Mouse (Mus musculus): ENCODE measurements at regions not wholly inside any gene's neighbourhood (a gene's known extent, or its start where the extent isn't known, plus 50 kb on each side); places are given as distances from the start of the nearest gene placed in this dataset.

- Histone ChIP-seq H3K4me3 (ENCODE audit: insufficient read depth, low read depth, low read length) (no peak overlapping the region), H3K36me3 (ENCODE audit: control insufficient read depth, insufficient read depth, low read length) (no peaks in the 10 kb centered on the region), H3K27me3 (replicated peaks; ENCODE audit: control insufficient read depth, insufficient read depth, low read length) (no peaks in the 10 kb centered on the region), H3K27ac (ENCODE audit: insufficient read depth, low read depth, low read length) (no peak overlapping the region), H3K4me1 (ENCODE audit: control insufficient read depth, insufficient read depth, low read length) (no peaks in the 10 kb centered on the region)
- 65% methylated on average over 3 of the region's 3 CpGs for WGBS
- no peak for DNase-seq
- TF ChIP-seq POLR2A (IDR thresholded peaks at IDR 0.05; ENCODE audit: low read depth, low read length) (no peak), CTCF (conservative IDR thresholded peaks at IDR 0.05; ENCODE audit: insufficient read depth, insufficient read length, low read depth, low read length) (no peak)
Measured at GRCm38 (mm10) chr14:109891151-109891895, 863.6 kb downstream of the Slitrk6 start.

GRCm38 (mm10) chr14:109876950-109877663 lies 877.8 kb downstream of the Slitrk6 start:
- Histone ChIP-seq H3K36me3 (ENCODE audit: control insufficient read depth, insufficient read depth, low read length) (no peaks in the 10 kb centered on the region), H3K4me1 (ENCODE audit: control insufficient read depth, insufficient read depth, low read length) (no peaks in the 10 kb centered on the region), H3K27ac (ENCODE audit: insufficient read depth, low read depth, low read length) (no peak overlapping the region), H3K4me3 (ENCODE audit: insufficient read depth, low read depth, low read length) (no peak overlapping the region), H3K27me3 (replicated peaks; ENCODE audit: control insufficient read depth, insufficient read depth, low read length) (no peaks in the 10 kb centered on the region)
- 28% methylated on average over 1 of the region's 1 CpGs for WGBS
- TF ChIP-seq CTCF (conservative IDR thresholded peaks at IDR 0.05; ENCODE audit: insufficient read depth, insufficient read length, low read depth, low read length) (no peak), POLR2A (IDR thresholded peaks at IDR 0.05; ENCODE audit: low read depth, low read length) (no peak)
- no peak for DNase-seq

- TF ChIP-seq CTCF (conservative IDR thresholded peaks at IDR 0.05; ENCODE audit: insufficient read depth, insufficient read length, low read depth, low read length) (0 out of 2 replicates have a peak, but pooled peaks have one; percentile 18), POLR2A (IDR thresholded peaks at IDR 0.05; ENCODE audit: low read depth, low read length) (no peak)
- DNase-seq, result peak; percentile 15
Measured at GRCm38 (mm10) chr14:109874230-109874629, 880.7 kb downstream of the Slitrk6 start.

GRCm38 (mm10) chr14:109840354-109841104 lies 914.4 kb downstream of the Slitrk6 start:
- peak; percentile 4 for DNase-seq
- H3K4me1 ChIP-seq (ENCODE audit: control insufficient read depth, insufficient read depth, low read length), result no peaks in the 10 kb centered on the region
- no peaks in the 10 kb centered on the region for H3K36me3 ChIP-seq (ENCODE audit: control insufficient read depth, insufficient read depth, low read length)
- WGBS, result 38% methylated on average over 6 of the region's 6 CpGs
- no peak overlapping the region for H3K27ac ChIP-seq (ENCODE audit: insufficient read depth, low read depth, low read length)
- H3K27me3 ChIP-seq (replicated peaks; ENCODE audit: control insufficient read depth, insufficient read depth, low read length), result 0 out of 2 replicates have a peak, but pooled peaks cover 1% of the 10 kb centered on the region
- H3K4me3 ChIP-seq (ENCODE audit: insufficient read depth, low read depth, low read length), result no peak overlapping the region
- TF ChIP-seq CTCF (conservative IDR thresholded peaks at IDR 0.05; ENCODE audit: insufficient read depth, insufficient read length, low read depth, low read length) (no peak), POLR2A (IDR thresholded peaks at IDR 0.05; ENCODE audit: low read depth, low read length) (no peak)

More at GRCm38 (mm10) chr14:109874230-109874629, 880.7 kb downstream of the Slitrk6 start:
- Histone ChIP-seq H3K4me3 (ENCODE audit: insufficient read depth, low read depth, low read length) (no peak overlapping the region), H3K4me1 (ENCODE audit: control insufficient read depth, insufficient read depth, low read length) (no peaks in the 10 kb centered on the region), H3K27me3 (replicated peaks; ENCODE audit: control insufficient read depth, insufficient read depth, low read length) (no peaks in the 10 kb centered on the region), H3K27ac (ENCODE audit: insufficient read depth, low read depth, low read length) (no peak overlapping the region), H3K36me3 (ENCODE audit: control insufficient read depth, insufficient read depth, low read length) (no peaks in the 10 kb centered on the region)
- 7% methylated on average over 1 of the region's 1 CpGs for whole genome bisulfite sequencing

- H3K36me3 ChIP-seq (ENCODE audit: control insufficient read depth, insufficient read depth, low read length), result no peaks in the 10 kb centered on the region
- no peak overlapping the region for H3K4me3 ChIP-seq (ENCODE audit: insufficient read depth, low read depth, low read length)
- 47% methylated on average over 3 of the region's 3 CpGs for WGBS
- TF ChIP-seq CTCF (conservative IDR thresholded peaks at IDR 0.05; ENCODE audit: insufficient read depth, insufficient read length, low read depth, low read length), result no peak
- TF ChIP-seq POLR2A (IDR thresholded peaks at IDR 0.05; ENCODE audit: low read depth, low read length), result no peak
- no peak overlapping the region for H3K27ac ChIP-seq (ENCODE audit: insufficient read depth, low read depth, low read length)
- no peaks in the 10 kb centered on the region for H3K4me1 ChIP-seq (ENCODE audit: control insufficient read depth, insufficient read depth, low read length)
- H3K27me3 ChIP-seq (replicated peaks; ENCODE audit: control insufficient read depth, insufficient read depth, low read length), result no peaks in the 10 kb centered on the region
- no peak for DNase-seq
Measured at GRCm38 (mm10) chr14:109802522-109803126, 888.7 kb upstream of the Slitrk1 start.

- H3K27ac ChIP-seq (ENCODE audit: insufficient read depth, low read depth, low read length), result no peak overlapping the region
- 73% methylated on average over 1 of the region's 1 CpGs for WGBS
- DNase-seq, result no peak
- no peak overlapping the region for H3K4me3 ChIP-seq (ENCODE audit: insufficient read depth, low read depth, low read length)
- TF ChIP-seq CTCF (conservative IDR thresholded peaks at IDR 0.05; ENCODE audit: insufficient read depth, insufficient read length, low read depth, low read length) (no peak), POLR2A (IDR thresholded peaks at IDR 0.05; ENCODE audit: low read depth, low read length) (no peak)
- no peaks in the 10 kb centered on the region for H3K4me1 ChIP-seq (ENCODE audit: control insufficient read depth, insufficient read depth, low read length)
- H3K27me3 ChIP-seq (replicated peaks; ENCODE audit: control insufficient read depth, insufficient read depth, low read length), result no peaks in the 10 kb centered on the region
- no peaks in the 10 kb centered on the region for H3K36me3 ChIP-seq (ENCODE audit: control insufficient read depth, insufficient read depth, low read length)
Measured at GRCm38 (mm10) chr14:109772246-109772645, 858.3 kb upstream of the Slitrk1 start.

Measured in kidney, adult 2 months (tissue).